Mouse (Mus musculus): ENCODE data around the gene Prrx1.

Gene Prrx1

DNA sequence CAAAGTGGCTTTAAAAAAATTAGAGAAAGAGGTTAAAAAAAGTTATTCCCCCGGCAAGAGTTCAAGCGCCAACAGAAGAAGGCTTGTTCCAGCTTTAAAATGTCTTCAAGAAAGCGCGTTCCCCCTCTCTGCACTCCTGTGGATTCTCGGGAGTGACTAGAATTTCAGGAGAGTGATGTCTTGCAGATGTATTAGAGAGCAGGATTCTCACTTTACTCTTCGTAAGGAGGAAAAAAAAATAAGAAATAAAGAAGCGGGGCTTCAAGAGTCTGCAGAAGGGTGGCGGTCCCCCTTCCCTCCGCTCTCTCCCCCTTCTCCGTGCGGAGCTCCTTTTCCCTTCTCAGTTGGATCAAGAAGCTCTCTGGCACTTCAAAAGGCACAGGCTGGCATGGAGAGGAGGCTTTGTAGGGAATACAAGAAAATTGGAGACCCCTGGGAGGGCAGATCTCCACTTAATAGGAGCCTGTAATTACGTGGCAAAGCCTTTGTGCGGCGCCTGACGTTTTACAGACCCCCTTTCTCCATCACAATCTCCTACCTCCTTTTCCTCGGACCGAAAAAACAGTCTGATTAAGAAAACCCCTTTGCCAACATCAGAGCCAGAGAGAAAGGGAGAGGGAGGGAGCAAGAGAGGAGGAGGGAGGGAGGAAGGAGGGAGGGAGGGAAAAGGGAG lies at the start of gene Prrx1:
Gene Prrx1, minus strand, starts transcription at position 610 of the 673 bp plus-strand sequence.
- DNase-seq, result no peak

GRCm38 (mm10) chr1:163362202-163362601 lies 48.7 kb upstream of the Prrx1 start:
- no peak for DNase-seq

DNA sequence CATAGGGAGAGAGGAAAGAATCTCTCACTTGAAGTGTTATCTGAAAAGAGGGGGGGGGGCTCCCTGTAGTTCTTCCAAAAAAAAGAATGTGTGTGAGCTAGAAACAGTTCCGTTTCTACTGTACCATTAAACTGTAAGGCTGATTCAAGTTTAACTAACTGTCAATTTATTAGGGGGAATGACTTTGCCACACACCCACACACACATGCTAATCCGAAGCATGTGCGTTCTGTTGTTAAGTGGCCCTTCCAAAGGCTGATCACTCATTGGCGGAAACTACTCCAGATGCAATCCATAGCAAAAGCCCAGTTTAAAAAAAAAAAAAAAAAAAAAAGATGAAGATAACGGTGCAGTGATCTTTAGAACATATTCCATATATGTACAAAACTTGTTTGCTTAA lies 47.9 kb upstream of the Prrx1 start:
- no peak for DNase-seq

GRCm38 (mm10) chr1:163360796-163361195 lies 47.3 kb upstream of the Prrx1 start:
- DNase-seq, result no peak

DNA sequence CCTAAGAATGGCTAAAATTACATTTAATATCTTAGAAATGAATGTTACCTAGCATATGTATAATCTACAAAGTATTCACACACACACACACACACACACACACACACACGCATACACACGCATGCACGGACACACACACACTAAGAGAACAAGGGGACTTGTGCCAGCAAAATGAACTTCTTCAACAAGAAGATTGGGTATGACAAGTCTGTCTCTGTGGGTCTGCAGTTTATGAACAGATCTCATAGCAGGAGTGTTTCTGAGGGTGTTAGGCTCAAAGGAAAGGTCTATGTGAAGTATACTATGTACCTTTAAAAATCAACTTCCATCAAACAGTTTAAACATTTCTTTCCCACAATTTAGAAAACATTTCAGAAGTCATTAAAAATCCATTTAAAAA lies 46.0 kb upstream of the Prrx1 start:
- no peak for DNase-seq

DNA sequence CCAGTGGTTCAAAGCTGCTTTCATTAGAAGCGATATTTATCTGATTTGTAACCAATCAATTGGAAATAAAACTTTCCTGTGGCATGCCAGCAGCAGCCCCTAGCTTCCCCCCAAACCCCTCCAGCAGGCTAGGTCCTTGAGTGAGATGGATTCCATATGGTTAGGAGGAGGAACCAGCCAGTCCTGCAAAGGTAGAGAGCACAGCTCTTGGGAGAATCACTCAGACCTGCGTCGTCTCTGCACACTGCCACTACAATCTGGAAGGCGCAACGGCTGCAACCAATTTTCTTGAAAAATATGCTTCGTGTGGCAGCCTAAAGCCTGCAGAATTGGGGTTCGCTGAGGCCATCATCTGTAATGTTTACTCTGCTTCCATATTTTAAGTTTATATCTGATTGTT lies 44.7 kb upstream of the Prrx1 start:
- DNase-seq, result no peak

DNA sequence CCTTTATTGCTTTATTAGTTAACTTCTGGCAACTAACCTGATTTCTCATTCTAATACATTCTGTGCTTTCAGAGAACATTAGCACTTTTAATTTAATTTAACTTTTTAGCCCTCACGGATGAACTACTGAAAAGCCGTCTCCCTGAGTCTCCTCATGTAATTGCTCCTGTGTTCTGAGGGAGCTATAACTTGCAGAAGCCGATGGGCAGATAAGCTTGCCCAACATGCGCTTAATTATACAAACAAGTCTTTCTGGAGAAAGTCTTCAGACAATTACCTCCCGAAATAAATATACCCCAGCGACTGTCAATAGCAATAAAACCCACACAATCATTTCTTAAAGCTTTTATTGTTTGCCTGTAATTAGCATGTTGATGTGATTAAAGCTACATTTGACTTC lies 44.2 kb upstream of the Prrx1 start:
- no peak for DNase-seq

GRCm38 (mm10) chr1:163356167-163356566 lies 42.7 kb upstream of the Prrx1 start:
- no peak for DNase-seq

DNA sequence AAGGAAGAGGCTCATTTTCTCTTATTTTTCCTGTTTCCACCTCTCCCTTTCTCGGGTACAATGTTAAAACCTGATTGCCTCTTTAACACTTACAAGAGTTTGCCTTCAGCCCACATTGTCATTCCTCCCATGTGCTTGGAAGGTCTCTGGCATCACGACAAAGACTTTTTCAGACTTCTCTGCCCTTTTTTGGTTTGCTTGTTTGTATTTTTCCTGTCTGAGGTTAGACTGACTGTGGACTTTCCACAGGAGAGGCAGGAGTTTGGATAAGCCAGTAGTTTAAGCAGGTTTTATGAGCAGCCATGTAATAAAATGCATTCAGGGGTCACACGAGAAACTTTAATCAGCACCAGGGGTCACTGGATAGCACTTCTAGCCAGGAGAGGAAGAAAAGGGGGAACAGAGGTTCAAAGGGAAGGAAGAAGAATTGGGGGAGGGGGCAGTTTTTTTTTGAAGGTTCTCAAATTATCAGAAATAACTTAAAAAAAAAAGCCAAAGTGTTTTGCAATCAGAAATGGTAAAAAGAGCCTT lies 42.2 kb upstream of the Prrx1 start:
- DNase-seq, result no peak

GRCm38 (mm10) chr1:163350988-163351387 lies 37.5 kb upstream of the Prrx1 start:
- no peak for DNase-seq

- no peak for DNase-seq
Measured at GRCm38 (mm10) chr1:163345541-163345940, 32.0 kb upstream of the Prrx1 start.

- DNase-seq, result no peak
Measured at GRCm38 (mm10) chr1:163344931-163345330, 31.4 kb upstream of the Prrx1 start.

DNA sequence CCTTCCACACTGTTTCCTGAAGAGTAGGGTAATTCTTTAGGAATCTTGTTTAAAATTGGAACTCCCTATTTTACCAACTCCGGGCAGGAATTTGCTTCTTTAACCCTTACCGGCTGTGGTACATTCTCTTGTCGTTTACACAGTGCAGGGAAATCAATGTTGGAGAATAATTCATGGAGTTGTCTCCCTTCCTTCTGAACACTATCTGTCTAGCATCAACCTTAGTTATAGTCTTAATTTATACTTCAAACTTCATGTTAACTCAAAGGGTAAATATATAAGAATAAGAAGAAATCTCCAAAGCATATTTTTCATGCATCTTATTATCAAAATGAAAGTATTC lies 25.7 kb upstream of the Prrx1 start:
- DNase-seq, result no peak

DNA sequence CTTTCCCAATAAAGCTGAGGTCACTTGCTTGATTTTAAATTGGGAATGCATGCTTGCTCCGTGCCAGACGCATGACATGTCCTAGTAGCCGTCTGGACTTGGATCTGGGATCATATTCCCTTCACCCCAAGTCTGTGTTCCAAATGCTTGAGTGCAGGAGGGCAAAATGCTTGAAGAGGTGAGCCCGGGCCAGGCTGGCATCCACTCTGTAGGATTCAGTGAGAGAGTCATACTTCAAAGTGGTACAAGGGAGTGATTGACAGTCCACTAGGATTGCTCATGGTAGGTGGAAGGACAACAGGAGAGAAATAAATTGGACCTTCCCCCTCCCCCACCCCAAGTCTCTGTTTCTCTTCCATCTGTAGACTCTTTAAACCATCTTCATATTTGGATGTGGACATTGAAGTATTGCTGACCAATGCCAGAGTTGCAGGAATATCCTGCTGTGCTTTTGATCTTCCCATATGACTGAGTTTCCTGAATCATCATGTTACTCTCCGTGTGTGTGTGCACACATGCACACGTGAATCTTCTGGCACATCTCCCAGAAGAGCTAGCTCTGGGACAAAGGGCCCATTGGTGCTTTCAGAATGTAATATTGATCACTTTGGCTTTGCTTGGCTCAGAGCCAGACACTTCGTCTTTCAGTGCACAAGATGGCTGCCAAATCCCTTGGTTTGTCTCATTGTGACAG lies 25.2 kb upstream of the Prrx1 start:
- DNase-seq, result no peak

- no peak for DNase-seq
Measured at GRCm38 (mm10) chr1:163337821-163338220, 24.3 kb upstream of the Prrx1 start.

DNA sequence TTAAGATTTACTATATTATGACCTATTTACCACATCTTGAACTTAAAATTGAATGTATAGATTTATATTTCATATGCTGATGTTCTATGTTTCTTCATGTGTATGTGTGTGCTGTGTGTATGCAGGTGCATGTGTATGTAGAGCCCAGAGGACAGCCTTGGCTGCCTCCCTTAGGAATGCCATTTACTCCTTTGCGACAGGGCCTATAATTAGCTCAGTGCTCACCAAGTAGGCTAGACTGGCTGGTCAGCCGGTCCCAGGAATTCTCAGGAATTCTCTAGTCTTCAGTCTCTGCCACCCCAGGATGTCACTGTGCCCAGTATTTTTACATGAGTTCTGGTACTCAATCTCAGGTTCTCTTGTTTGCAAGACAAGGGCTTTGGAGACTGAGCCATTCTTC lies 13.8 kb upstream of the Prrx1 start:
- DNase-seq, result no peak

DNA sequence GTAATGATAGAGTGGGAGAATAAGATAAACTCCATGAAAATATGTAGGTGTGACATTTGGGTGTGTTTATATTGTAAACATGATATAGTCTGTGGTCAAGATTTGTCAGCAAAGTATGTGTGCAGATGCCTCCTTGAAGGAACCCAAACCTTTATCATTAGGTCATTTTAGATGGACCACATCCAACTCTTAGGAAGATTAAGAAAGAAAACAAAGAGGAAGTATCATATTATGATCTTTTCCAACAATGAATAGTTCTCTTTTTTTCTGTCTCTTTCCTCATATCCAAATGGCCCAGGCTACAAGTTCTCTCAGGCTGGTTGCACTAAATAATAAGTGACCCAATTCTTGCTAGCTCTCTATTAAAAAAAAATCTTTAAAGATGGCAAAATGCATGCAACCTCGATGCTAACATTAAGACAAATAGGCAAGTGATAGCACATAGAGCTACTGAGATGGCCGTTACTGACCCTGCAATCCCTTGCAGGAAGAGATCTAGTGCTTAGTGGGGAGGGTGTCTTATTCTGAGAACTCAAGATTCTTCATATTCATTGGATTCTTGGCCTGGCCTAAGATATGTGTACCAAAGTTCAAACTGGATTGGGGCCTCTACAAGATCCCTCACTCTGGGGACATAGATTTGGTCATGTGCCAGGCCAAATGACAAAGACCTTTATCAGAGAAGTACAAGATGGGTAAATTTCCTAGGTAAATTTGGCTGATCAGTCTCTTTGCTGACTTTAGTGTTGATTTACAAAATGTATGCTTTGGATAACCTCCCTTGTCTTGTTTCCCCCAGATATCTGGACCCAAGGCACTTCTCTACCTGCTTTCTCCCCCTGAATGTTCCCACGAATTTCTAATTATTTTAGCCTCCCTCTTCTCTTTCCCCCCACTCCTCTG lies 6.4 kb upstream of the Prrx1 start:
- DNase-seq, result no peak

DNA sequence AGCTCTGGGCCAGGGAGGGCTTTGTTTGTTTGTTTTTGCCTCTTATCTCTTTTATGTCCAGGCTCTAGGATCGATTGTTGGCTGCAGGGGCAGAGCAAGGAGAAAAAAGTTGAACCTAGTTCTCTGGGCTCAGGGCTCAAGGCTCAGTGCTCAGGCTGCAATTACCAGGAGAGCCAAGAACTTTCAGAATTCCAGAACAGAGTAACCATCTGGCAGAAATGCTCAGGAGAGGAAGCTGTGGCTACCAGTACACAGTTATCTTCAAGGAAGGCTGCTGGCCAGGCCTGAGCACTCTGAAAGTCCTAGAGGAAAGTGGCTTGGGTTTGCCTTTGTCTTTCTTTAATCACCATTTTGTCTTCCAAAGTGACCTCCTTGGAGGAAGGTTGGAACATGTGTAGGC lies 3.4 kb upstream of the Prrx1 start:
- DNase-seq, result no peak

GRCm38 (mm10) chr1:163314829-163315301 lies 1.4 kb upstream of the Prrx1 start:
- no peak for DNase-seq

GRCm38 (mm10) chr1:163313921-163314725 lies 613 bp upstream of the Prrx1 start:
- no peak for DNase-seq

GRCm38 (mm10) chr1:163311861-163312811 lies 1.4 kb downstream of the Prrx1 start:
- no peak for DNase-seq

Measured in B cell, adult 2 months (primary cell).